Mouse (Mus musculus) splenic B cell, adult 2 months (primary cell): ENCODE measurements at regions not wholly inside any gene's neighbourhood (a gene's known extent, or its start where the extent isn't known, plus 50 kb on each side); places are given as distances from the start of the nearest gene placed in this dataset.

Experiments used
- DNase-seq: peaks from one replicate; pipeline ENCODE4 v3.0.0-alpha.2; 2011; ENCODE audit warnings: low read depth, low spot score
- H3K27me3 ChIP-seq: 2 replicates; pipeline ENCODE4 v1.6.1; 2012; ENCODE audit warnings: mild to moderate bottlenecking, low read length, moderate library complexity, mixed read lengths; ENCODE audit not compliant: control insufficient read depth, poor library complexity, insufficient read depth, severe bottlenecking
- H3K36me3 ChIP-seq: 2 replicates; pipeline ENCODE4 v1.6.1; 2012; ENCODE audit warnings: mild to moderate bottlenecking, low read length, moderate library complexity, mixed read lengths; ENCODE audit not compliant: control insufficient read depth, poor library complexity, insufficient read depth, severe bottlenecking

DNA sequence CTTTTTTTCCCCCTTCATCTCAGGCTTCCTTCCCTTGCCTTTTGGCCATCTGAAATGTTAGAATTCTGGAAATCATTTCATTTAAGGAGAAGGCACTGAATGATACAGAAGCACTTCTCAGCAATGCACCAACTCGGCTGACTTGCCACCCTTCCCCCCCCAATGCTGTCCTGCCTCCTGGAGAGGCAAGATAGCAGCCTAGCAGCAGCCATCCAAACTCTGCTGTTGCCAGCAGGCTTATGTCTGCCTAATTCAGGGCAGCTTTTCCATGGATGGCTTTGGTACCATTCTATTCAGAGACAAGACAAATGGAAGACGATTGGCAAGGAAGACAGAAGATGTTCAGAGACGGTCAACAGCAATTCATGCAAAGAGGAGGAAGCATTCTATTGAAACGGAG is 265.3 kb upstream of the Pkdcc start:
- H3K27me3 ChIP-seq: no peaks in the 10 kb centered on the region
- no peak for DNase-seq
- H3K36me3 ChIP-seq: no peaks in the 10 kb centered on the region

DNA sequence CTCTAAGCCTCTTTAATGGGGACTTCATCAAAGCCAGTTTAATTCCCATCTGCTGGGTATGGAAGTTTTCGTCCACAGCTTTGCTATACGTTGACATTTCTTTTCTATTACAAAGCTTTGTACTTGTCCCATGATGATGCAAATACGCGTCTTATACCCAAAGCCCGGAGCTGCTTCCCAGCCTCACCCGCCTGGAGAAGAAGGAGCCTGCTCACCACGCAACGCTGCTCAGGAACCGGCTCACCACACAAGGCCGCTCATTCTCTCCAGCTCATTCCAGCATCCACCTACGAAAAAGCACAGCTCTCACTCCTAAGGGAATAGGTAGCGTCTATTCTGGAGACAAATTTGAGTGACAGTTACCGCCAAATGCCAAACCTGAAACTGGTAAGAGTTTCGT is 264.8 kb upstream of the Pkdcc start:
- Histone ChIP-seq H3K36me3 (no peaks in the 10 kb centered on the region), H3K27me3 (no peaks in the 10 kb centered on the region)
- DNase-seq: no peak

DNA sequence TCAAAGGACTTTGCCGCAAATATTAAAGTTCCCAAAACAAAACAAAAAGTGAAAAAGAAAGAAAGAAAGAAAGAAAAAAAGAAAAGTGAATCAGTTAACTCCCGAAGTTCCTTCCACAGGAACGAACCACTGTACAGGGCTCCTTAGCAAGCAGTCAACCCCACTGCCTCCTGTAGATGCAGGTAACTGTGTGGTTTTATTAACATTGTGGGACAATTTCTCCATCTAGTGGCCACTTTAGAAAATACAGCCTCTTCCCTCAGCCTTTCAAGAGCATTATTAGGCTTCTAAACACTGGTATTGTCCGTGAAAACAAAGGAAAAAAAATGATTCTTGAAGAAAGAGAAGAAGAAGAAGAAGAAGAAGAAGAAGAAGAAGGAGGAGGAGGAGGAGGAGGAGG is 257.7 kb upstream of the Pkdcc start:
- Histone ChIP-seq H3K36me3 (no peaks in the 10 kb centered on the region), H3K27me3 (no peaks in the 10 kb centered on the region)
- peak; percentile 37 for DNase-seq

DNA sequence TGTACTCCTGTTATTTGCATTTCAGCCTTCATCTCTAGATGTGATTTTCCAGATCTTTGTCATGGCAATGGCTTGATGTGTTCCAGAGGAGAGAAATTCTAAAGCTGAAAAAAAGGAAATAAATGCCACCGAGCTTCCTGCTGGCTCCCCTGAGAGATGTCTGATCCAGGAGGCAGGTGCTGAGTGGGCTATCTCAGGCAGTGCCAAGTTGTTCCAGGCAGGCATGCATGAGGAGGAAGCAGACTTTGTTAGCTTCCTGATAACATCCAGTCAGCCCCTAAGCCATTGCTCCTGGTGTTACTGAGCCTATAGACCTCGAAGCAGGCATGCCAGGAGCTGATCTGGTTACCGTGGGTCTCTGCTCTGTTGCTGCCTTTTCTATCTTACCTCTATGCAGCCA is 251.7 kb upstream of the Pkdcc start:
- H3K36me3 ChIP-seq: no peaks in the 10 kb centered on the region
- no peaks in the 10 kb centered on the region for H3K27me3 ChIP-seq
- DNase-seq: no peak

DNA sequence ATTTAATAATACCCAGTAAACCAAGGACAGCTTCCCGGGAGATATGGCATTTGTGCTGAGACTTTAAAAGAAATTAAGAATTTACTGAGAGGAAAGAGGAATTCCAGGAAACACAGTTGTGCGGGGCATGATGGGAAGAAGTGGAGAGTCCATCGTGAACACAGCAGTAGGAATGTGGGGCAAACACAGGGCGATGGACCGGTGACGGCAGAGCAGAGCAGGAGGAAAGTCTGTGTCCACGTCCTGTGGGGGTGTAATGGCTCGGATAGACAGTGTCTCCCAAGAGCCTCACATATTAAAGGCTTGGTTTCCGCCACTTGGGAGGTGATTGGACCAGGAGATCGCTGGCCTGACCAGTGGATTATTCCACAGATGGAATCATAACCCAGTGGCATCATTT is 215.4 kb upstream of the Pkdcc start:
- no peaks in the 10 kb centered on the region for H3K27me3 ChIP-seq
- H3K36me3 ChIP-seq: no peaks in the 10 kb centered on the region
- DNase-seq: no peak

DNA sequence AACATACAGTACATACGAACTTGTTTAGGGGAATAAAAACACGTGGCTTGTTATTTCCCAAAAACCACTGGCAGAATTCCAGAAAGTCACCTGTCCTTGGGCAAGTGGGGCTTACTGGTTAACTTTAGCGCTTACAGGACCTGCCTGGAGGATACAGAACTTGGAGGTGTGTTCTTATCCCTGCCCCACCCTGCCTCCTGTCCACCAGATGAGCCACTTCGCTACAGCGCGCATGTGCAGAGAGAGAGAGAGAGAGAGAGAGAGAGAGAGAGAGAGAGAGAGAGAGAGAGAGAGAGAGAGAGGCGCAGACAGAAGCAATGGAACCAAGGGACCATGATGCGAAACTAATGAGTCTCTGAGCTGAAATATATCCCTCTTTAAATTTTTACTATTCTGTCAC is 214.7 kb upstream of the Pkdcc start:
- H3K27me3 ChIP-seq: no peaks in the 10 kb centered on the region
- no peaks in the 10 kb centered on the region for H3K36me3 ChIP-seq

DNA sequence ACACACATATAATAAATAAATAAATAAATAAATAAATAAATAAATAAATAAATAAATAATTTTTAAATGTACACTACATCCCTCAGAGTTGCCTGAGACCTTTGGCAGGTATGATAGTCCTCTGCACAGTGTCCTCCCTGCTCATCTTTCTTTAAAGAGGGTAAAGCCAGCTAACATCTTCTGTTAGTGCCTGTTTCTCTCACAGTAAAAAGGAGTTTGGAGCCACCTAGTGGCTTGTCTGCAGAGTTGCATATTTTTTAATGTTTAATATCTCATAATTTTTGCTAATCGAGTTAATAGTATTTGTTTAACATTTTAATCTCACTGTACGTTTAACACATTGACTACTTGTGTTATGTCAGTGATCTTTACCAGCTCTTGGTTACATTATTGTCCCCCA is 213.5 kb upstream of the Pkdcc start:
- H3K27me3 ChIP-seq: no peaks in the 10 kb centered on the region
- DNase-seq: peak; percentile 42
- H3K36me3 ChIP-seq: no peaks in the 10 kb centered on the region

More for the DNA sequence above, 214.7 kb upstream of the Pkdcc start:
- no peak for DNase-seq

DNA sequence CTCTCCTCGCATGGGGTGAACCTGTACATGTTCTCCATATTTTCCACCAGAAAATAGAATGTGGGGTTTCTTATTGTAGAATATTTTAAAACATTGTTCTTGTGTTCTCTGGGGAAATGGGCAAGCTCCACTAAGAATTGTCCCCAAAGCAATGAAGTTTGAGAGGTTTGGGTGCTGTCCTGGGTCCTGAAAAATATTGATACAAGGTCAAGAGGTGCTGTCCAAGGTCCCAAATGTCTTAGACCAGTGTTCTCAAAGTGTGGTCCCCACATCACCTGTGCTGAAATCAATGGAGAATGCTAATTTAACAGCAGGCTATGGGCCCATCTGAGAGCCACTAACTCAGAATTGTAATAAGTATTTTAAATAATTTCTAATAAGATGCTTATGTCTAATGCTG is 204.2 kb upstream of the Pkdcc start:
- Histone ChIP-seq H3K36me3 (no peaks in the 10 kb centered on the region), H3K27me3 (no peaks in the 10 kb centered on the region)
- peak; percentile 6 for DNase-seq

DNA sequence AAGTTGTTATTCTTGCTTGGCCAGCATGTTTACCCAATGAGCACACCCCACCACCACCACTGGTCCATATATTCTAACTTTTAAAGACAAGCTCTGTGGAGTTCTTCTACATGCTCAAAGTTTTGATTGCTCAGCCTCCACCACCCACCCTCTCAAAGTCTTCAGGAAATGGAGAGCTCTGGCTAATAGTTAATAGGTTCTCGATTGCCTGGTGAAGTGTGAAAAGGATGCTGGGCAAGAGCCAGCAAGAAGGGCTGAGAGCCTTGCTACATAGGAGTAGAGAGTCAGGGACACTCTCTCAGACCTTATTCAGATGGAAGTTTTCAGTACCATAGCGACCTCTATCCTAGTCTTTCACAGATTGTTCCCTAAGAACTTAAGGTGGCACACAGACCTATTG is 199.4 kb upstream of the Pkdcc start:
- no peak for DNase-seq
- H3K36me3 ChIP-seq: no peaks in the 10 kb centered on the region
- no peaks in the 10 kb centered on the region for H3K27me3 ChIP-seq

DNA sequence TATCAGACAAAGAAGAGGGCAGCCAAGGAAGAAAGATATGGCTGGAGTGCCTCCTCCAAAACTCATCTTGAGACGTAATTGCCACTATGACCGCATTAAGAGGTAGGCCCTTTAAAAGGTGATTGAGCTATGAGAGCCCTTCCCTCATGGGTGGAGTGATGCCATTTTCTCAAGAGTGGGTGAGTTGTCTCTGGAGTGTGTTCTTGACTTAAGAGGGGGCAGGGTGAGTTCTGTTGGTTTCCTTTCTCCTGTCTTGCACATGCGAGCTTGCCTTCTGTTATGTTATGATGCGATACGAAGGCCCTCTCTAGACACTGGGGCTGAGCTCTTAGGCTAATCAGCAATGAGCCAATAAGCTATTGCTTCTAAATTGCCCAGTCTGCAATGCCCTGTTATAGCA is 198.2 kb upstream of the Pkdcc start:
- DNase-seq: no peak
- Histone ChIP-seq H3K27me3 (no peaks in the 10 kb centered on the region), H3K36me3 (no peaks in the 10 kb centered on the region)

DNA sequence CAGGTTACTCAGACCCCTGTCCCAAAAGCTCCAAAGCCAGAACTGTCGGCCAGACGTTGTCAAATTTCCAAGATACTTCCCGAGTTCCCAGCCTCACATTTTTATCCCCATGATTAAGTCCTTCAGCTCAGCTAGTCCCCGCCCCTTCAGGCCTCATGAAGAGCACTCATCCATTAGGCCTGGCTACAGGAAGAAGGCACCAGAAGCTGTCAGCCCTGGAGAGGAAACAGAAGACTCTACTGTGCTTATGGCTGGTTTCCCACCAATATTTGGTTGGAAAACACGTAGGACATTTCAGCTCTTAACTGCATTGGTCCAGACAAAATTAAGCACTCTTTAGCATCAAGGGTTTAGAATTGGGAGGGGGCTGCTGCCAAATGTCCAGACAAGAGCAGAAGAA is 195.8 kb upstream of the Pkdcc start:
- Histone ChIP-seq H3K36me3 (no peaks in the 10 kb centered on the region), H3K27me3 (no peaks in the 10 kb centered on the region)
- DNase-seq: no peak

DNA sequence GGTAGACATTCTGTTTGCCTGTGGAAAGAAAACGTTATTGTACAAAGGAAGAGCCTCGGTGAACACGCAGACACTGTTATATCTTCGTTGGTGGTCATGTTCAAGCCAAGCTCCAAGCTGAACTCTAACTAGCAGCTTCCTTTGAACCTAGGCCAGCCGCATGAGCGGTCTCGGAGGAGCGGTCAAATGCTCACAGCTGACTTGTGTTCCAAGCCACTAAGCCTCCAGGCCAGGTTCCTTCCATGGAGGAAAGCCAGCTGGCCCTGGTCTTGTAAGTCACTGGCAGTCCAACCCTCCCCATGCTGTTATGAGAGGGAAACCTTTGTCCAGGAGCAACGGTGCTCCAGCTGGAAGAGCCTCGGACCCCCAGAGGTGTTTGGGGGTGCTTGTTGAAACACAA is 194.5 kb upstream of the Pkdcc start:
- Histone ChIP-seq H3K36me3 (no peaks in the 10 kb centered on the region), H3K27me3 (no peaks in the 10 kb centered on the region)
- no peak for DNase-seq

DNA sequence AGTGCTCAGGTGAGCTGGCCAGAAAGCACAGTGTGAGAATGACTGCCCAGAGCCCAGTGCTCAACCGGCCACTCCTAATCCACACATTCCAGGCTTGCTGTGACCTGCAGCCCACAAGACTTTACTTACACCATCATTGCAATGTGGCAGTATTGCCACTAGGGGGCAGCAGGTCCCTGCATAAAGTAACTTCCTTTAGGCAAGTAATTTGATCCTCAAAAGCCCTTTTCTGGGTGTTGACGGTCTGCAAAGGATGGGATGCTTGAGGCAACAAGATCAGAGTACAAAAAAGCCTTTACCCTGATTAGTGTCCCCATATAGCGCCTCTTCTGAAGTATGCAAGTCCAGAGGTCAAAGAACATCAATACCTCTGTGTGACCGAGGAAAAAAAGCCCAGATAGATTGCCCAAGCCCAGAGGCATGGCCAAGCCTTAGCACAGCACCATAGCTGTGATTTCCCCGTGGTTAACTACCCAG is 189.7 kb upstream of the Pkdcc start:
- Histone ChIP-seq H3K36me3 (no peaks in the 10 kb centered on the region), H3K27me3 (no peaks in the 10 kb centered on the region)
- DNase-seq: peak; percentile 82

DNA sequence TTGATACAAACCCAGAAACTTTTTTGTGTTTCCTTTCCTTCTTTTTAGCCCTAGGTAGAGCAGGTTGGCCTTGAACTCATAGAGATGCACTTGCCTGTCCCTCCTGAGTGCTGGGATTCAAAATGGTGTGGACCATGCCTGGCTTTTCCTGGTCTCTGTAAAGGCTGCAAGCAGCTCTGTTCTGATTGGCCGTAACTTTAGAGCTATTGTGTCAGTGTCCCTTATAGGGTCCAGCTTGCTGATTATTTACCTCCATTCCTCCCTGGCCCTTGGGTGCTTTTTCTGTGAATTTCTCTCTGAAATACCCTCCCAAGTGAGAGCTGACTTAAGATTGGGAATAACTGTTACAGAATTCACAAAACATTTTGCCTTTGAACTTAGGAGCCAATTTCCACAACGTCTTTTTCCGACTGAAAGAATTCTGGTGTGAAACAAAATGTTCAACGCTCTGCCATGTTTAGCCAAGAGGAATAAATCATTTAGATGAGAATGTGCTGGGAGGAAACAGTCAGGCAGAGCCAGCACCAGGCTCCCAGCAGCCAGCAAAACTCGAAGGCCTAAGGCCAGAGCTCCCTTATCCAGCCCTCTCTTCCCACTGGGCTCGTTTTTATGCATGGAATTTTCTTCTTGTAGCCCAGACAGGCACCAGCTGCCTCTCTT is 180.0 kb upstream of the Pkdcc start:
- no peaks in the 10 kb centered on the region for H3K36me3 ChIP-seq
- no peaks in the 10 kb centered on the region for H3K27me3 ChIP-seq
- no peak for DNase-seq

DNA sequence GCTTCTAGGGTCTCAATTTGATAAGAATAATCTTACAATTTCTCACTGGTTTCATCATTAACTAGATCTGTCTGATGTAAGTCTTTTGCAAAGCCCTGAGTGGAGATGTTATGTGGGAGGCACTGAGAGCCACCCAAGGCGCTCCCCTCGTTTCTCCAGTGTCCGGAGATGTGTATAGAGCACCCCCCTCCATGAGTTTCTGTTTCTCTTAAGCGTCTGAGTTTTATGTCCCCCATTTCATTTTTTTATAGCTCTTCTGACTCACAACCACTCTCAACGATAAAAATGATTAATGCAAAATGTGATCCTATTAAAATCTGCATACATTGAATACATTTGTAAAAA is 179.5 kb upstream of the Pkdcc start:
- Histone ChIP-seq H3K36me3 (no peaks in the 10 kb centered on the region), H3K27me3 (no peaks in the 10 kb centered on the region)
- no peak for DNase-seq

DNA sequence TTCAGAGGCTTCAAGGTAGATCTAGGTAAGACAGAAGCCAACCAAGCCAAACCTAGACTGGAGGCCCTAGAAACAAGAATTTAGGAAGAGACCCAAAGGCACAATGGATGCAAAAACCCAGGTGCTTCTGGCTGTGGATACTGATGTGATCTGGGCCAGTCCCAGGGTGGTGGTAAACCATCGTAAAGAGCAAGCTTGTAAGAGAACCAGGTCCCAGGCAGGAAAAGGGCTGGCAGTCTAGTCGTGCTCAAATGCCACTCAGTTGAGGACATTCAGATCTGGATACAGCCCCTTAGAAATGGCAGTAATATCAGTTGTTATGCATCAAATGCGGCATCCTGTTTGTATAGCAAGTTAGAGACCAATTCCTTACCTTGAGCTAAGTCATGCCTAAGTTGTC is 175.5 kb upstream of the Pkdcc start:
- DNase-seq: no peak
- H3K36me3 ChIP-seq: no peaks in the 10 kb centered on the region
- no peaks in the 10 kb centered on the region for H3K27me3 ChIP-seq
